ENCODE assay signal across 9 mouse cellular contexts in the genomic region with DNA sequence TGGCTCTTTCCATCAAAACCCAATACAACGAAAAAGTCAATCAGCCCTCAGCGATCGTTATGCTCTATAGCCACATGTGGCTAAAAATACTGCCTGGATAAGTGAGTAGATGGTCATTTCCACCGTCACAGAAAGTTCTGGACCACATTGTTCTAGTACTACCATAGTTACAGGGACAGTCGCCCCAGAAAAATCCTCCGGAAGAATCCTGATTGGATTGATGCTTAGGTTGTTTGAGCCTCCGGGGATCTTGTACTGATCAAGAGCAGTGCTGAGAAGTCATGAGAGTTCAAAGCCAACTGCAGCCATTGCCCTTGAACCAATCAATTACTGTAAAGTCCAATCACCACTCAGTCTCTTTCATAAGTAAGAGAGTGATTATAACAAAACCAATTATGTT. TPM values are rescaled to one million over a fixed set of nuclear protein-coding genes. Genes with fewer than 3 reads are reported as not detected.
DNase-seq lines count a peak whose midpoint lies in the region; ATAC-seq lines count a peak whose summit lies in the region.
"Had no signal": no experiment of that assay in that cellular context is flagged by ENCODE, and none has a peak within 500 bp of the region (broad histone marks: within the 10 kb centered on the region; RNA-seq: fewer than 3 reads in every experiment).

No protein-coding gene starts in this region.

- DNase-seq in kidney, postnatal 36 days = no peak
- no peak for DNase-seq in spleen, adult 12 weeks (ENCODE audit: low spot score)
- no peak for DNase-seq in adrenal gland, adult 8-10 months
- DNase-seq: gastrocnemius, postnatal 36 days; thymus, postnatal 36 days had no signal

- ATAC-seq in kidney, embryonic 15.5 days (replicated peaks; ENCODE audit: low FRiP score) = no peak
- no peak for ATAC-seq in embryonic facial prominence, embryonic 12.5 days (ENCODE audit: insufficient number of reproducible peaks, insufficient read depth, low FRiP score, low TSS enrichment)
- no peak for ATAC-seq in forebrain, embryonic 15.5 days (replicated peaks)
- no peak for ATAC-seq in limb, embryonic 15.5 days (ENCODE audit: insufficient number of reproducible peaks, low FRiP score, low TSS enrichment, low read depth)

- no peaks in the 10 kb centered on the region for H3K36me3 ChIP-seq in kidney, embryonic 15.5 days
- H3K36me3 ChIP-seq in embryonic facial prominence, embryonic 12.5 days = no peaks in the 10 kb centered on the region
- no peaks in the 10 kb centered on the region for H3K36me3 ChIP-seq in forebrain, embryonic 15.5 days
- no peaks in the 10 kb centered on the region for H3K36me3 ChIP-seq in limb, embryonic 15.5 days

- no peak overlapping the region for H3K27ac ChIP-seq in kidney, embryonic 15.5 days
- H3K27ac ChIP-seq in embryonic facial prominence, embryonic 12.5 days = no peak overlapping the region
- H3K27ac ChIP-seq in forebrain, embryonic 15.5 days (replicated peaks) = no peak overlapping the region
- no peak overlapping the region for H3K27ac ChIP-seq in limb, embryonic 15.5 days

- no peaks in the 10 kb centered on the region for H3K9me3 ChIP-seq in kidney, embryonic 15.5 days (replicated peaks)
- no peaks in the 10 kb centered on the region for H3K9me3 ChIP-seq in embryonic facial prominence, embryonic 12.5 days
- H3K9me3 ChIP-seq in forebrain, embryonic 15.5 days = no peaks in the 10 kb centered on the region
- H3K9me3 ChIP-seq in limb, embryonic 15.5 days = no peaks in the 10 kb centered on the region

- peaks cover 9% of the 10 kb centered on the region for H3K4me1 ChIP-seq in kidney, embryonic 15.5 days
- peaks cover 12% of the 10 kb centered on the region for H3K4me1 ChIP-seq in embryonic facial prominence, embryonic 12.5 days
- H3K4me1 ChIP-seq in forebrain, embryonic 15.5 days = peaks cover 35% of the 10 kb centered on the region
- H3K4me1 ChIP-seq in limb, embryonic 15.5 days = peaks cover 9% of the 10 kb centered on the region; the same call in 1 of the 2 replicates

- H3K27me3 ChIP-seq in kidney, embryonic 15.5 days = peaks cover 29% of the 10 kb centered on the region
- peaks cover 8% of the 10 kb centered on the region; the same call in 1 of the 2 replicates for H3K27me3 ChIP-seq in embryonic facial prominence, embryonic 12.5 days
- H3K27me3 ChIP-seq in forebrain, embryonic 15.5 days = 0 out of 2 replicates have a peak, but pooled peaks cover 3% of the 10 kb centered on the region
- H3K27me3 ChIP-seq in limb, embryonic 15.5 days = peaks cover 6% of the 10 kb centered on the region; the same call in 1 of the 2 replicates

- H3K9ac ChIP-seq in kidney, embryonic 15.5 days = no peak overlapping the region
- no peak overlapping the region for H3K9ac ChIP-seq in embryonic facial prominence, embryonic 12.5 days
- H3K9ac ChIP-seq in forebrain, embryonic 15.5 days (replicated peaks) = no peak overlapping the region
- H3K9ac ChIP-seq in limb, embryonic 15.5 days = no peak overlapping the region

- WGBS in kidney, embryonic 15.5 days = 37% methylated on average over 7 of the region's 7 CpGs
- WGBS in embryonic facial prominence, embryonic 12.5 days = 33% methylated on average over 7 of the region's 7 CpGs
- 21% methylated on average over 7 of the region's 7 CpGs for WGBS in forebrain, embryonic 15.5 days
- WGBS in limb, embryonic 15.5 days = 35% methylated on average over 7 of the region's 7 CpGs

- peak overlapping the region; percentile 44 for H3K4me2 ChIP-seq in kidney, embryonic 15.5 days
- peak overlapping the region; percentile 35 for H3K4me2 ChIP-seq in embryonic facial prominence, embryonic 12.5 days (replicated peaks)
- peak overlapping the region; percentile 26; the same call in 1 of the 2 replicates for H3K4me2 ChIP-seq in forebrain, embryonic 15.5 days (replicated peaks)
- H3K4me2 ChIP-seq in limb, embryonic 15.5 days = peak overlapping the region; percentile 10

- no peak overlapping the region for H3K4me3 ChIP-seq in kidney, embryonic 15.5 days (replicated peaks)
- H3K4me3 ChIP-seq in embryonic facial prominence, embryonic 12.5 days = no peak overlapping the region
- H3K4me3 ChIP-seq in forebrain, embryonic 15.5 days = no peak overlapping the region
- no peak overlapping the region for H3K4me3 ChIP-seq in limb, embryonic 15.5 days

RNA-seq across cellular contexts. Expression of gene Pax6, which starts 56.0 kb away (rescaled TPM):
- polyA plus RNA-seq in kidney, embryonic 15.5 days (2015; fragmentation: Nextera tagmentation; extraction: Ambion mirVana) = 0.18 and 0.19 TPM in 2 replicates
- 13.7 and 20.8 TPM in 2 replicates for polyA plus RNA-seq in embryonic facial prominence, embryonic 12.5 days (2016; fragmentation: Nextera tagmentation; extraction: Ambion mirVana)
- polyA plus RNA-seq in forebrain, embryonic 15.5 days (2015; fragmentation: Nextera tagmentation; extraction: Ambion mirVana) = 45.0 and 57.0 TPM in 2 replicates
- polyA plus RNA-seq in limb, embryonic 15.5 days (2015; fragmentation: Nextera tagmentation; extraction: Ambion mirVana) = 0.26 and 0.36 TPM in 2 replicates
- not detected for total RNA-seq in adrenal gland, adult 8-10 months (2022)
- total RNA-seq: gastrocnemius, postnatal 36 days had no signal

Comparison
In these comparisons a context has a peak if more than half of its experiments do, and no peak if none do; other contexts are left out.
1. RNA of gene Pax6, which starts 56.0 kb away (polyA plus RNA-seq): 45.0 to 57.0 TPM in forebrain, embryonic 15.5 days and 13.7 to 20.8 TPM in embryonic facial prominence, embryonic 12.5 days; 0.26 to 0.36 TPM in limb, embryonic 15.5 days and 0.18 to 0.19 TPM in kidney, embryonic 15.5 days; every median in the first group is over 10 times any median in the second.
2. Peak in every context shown above with its lines, with median percentiles within 50 percentile points of each other: H3K4me2 ChIP-seq.